Mouse (Mus musculus) myocyte (in vitro differentiated cells): Measurements from ENCODE around the gene Srcap. TPM values are rescaled to one million over a fixed set of nuclear protein-coding genes. Genes with fewer than 3 reads are reported as not detected.

Experiments used
- H3K27me3 ChIP-seq: one replicate; pipeline ENCODE4 v1.6.1; 2011; ENCODE audit not compliant: control insufficient read depth, insufficient read depth, insufficient read length
- H3K36me3 ChIP-seq: one replicate; pipeline ENCODE4 v1.6.1; 2011; ENCODE audit not compliant: control insufficient read depth, insufficient read depth
- H3K4me2 ChIP-seq: one replicate; pipeline ENCODE4 v1.6.1; 2011; ENCODE audit warnings: low read depth, control low read depth
- H3K4me3 ChIP-seq: one replicate; pipeline ENCODE4 v1.5.1; 2011; ENCODE audit warnings: mild to moderate bottlenecking, control low read depth, moderate library complexity
- H3K79me2 ChIP-seq: one replicate; pipeline ENCODE4 v1.6.1; 2011; ENCODE audit not compliant: control insufficient read depth, insufficient read depth
- H3ac ChIP-seq: one replicate; pipeline ENCODE4 v1.6.1; 2011; ENCODE audit not compliant: control insufficient read depth, insufficient read length
- CEBPB ChIP-seq: IDR thresholded peaks from 2 replicates; pipeline ENCODE4 v1.6.1; 2011; ENCODE audit warnings: mild to moderate bottlenecking, moderate library complexity; ENCODE audit not compliant: poor library complexity, insufficient read depth, severe bottlenecking
- E2F4 ChIP-seq: IDR thresholded peaks from one replicate; pipeline ENCODE4 v1.6.1; 2011; ENCODE audit warnings: mild to moderate bottlenecking, control low read depth, moderate library complexity; ENCODE audit not compliant: insufficient read depth
- MAX ChIP-seq: IDR thresholded peaks from one replicate; pipeline ENCODE4 v1.6.1; 2011; ENCODE audit warnings: low read depth, mild to moderate bottlenecking, control low read depth
- MYOD1 ChIP-seq, 3 experiments: IDR thresholded peaks; one replicate each; pipeline ENCODE4 v1.6.1; 2011; ENCODE audit warnings: control low read depth in 2 of 3, low read depth in 2 of 3, mild to moderate bottlenecking in 2 of 3, moderate library complexity in 1 of 3; ENCODE audit not compliant: insufficient read length in 2 of 3, control insufficient read depth in 1 of 3
- MYOG ChIP-seq, 3 experiments: IDR thresholded peaks; one replicate each; pipeline ENCODE4 v1.6.1; 2011; ENCODE audit warnings: control low read depth in 2 of 3, low read depth in 2 of 3, mild to moderate bottlenecking in 2 of 3; ENCODE audit not compliant: insufficient read length in 2 of 3, control insufficient read depth in 1 of 3, insufficient read depth in 1 of 3
- POLR2A ChIP-seq: IDR thresholded peaks from one replicate; pipeline ENCODE4 v1.6.1; 2011; ENCODE audit warnings: low read depth, mild to moderate bottlenecking, control low read depth, moderate library complexity; ENCODE audit not compliant: insufficient read length
- POLR2AphosphoS2 ChIP-seq: IDR thresholded peaks from one replicate; pipeline ENCODE4 v1.6.1; 2011; ENCODE audit warnings: low read depth, control low read depth; ENCODE audit not compliant: insufficient read length
- REST ChIP-seq: IDR thresholded peaks from one replicate; pipeline ENCODE4 v1.6.1; 2011; ENCODE audit warnings: mild to moderate bottlenecking, control low read depth, moderate library complexity; ENCODE audit not compliant: insufficient read depth, insufficient read length
- SRF ChIP-seq: IDR thresholded peaks from one replicate; pipeline ENCODE4 v1.6.1; 2011; ENCODE audit warnings: low read depth; ENCODE audit not compliant: control insufficient read depth, insufficient read length
- TCF12 ChIP-seq: IDR thresholded peaks from one replicate; pipeline ENCODE4 v1.6.1; 2011; ENCODE audit warnings: mild to moderate bottlenecking, control low read depth; ENCODE audit not compliant: poor library complexity, insufficient read depth, severe bottlenecking
- TCF3 ChIP-seq: IDR thresholded peaks from one replicate; pipeline ENCODE4 v1.6.1; 2011; ENCODE audit warnings: low read depth, control low read depth; ENCODE audit not compliant: insufficient read length
- USF1 ChIP-seq: IDR thresholded peaks from one replicate; pipeline ENCODE4 v1.6.1; 2011; ENCODE audit warnings: low read depth, mild to moderate bottlenecking, control low read depth, moderate library complexity
- polyA plus RNA-seq: library from polyadenylated mRNA; unstranded; fragments of >200 nt; fragmentation: generic; extraction: Trizol; gene quantifications from one replicate; pipeline ENCODE4 v1.2.1, GENCODE M21; 2012; ENCODE audit warnings: missing spikeins

The Srcap gene
- polyA plus RNA-seq, 1 experiment = 18.1 TPM

DNA sequence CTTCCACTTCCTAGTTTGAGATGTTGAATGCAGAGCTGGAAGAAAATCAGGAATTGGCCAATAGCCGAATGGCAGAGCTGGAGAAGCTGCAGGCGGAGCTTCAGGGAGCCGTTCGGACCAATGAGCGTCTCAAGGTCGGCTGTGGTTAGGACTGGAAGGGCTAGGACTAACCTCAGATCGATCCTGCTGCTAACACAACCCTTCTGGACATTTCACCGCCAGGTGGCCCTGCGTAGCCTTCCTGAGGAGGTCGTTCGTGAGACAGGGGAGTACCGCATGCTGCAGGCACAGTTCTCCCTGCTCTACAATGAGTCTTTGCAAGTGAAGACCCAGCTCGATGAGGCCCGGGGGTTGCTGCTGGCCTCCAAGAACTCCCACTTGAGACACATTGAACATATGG, 80.8 kb downstream of the Srcap start:
- TF ChIP-seq TCF12 = no peak
- TF ChIP-seq MAX = no peak
- no peak for TF ChIP-seq SRF
- TF ChIP-seq USF1 = no peak
- no peak for TF ChIP-seq MYOG (IDR thresholded peaks at IDR 0.05; ENCODE audit: control insufficient read depth in 1 of 3, insufficient read depth in 1 of 3, insufficient read length in 2 of 3, low read depth in 2 of 3)
- TF ChIP-seq POLR2A = no peak
- no peak for TF ChIP-seq CEBPB
- TF ChIP-seq MYOD1 (IDR thresholded peaks at IDR 0.05; ENCODE audit: control insufficient read depth in 1 of 3, insufficient read length in 2 of 3, low read depth in 2 of 3) = no peak
- TF ChIP-seq TCF3 = no peak
- TF ChIP-seq E2F4 = no peak
- TF ChIP-seq REST = no peak
- no peak for TF ChIP-seq POLR2AphosphoS2
- no peak overlapping the region for H3ac ChIP-seq

DNA sequence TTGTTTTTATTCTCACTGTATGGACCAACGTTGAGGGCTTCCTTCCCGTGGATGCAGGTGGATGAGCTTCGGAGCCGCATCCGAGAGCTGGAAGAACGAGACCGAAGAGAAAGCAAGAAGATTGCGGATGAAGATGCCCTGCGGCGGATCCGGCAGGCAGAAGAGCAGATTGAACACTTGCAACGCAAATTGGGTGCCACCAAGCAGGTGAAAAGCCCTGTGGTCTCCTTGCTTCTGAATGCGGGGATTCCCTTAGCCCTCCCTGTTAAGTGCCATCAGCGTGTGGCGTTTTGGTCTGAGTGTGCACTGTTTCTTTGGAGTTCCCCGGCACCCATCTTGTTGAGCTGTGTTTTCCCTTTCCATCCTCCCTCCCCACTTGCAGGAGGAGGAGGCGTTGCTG, 85.0 kb downstream of the Srcap start:
- Histone ChIP-seq H3K4me3 (no peak overlapping the region), H3ac (no peak overlapping the region), H3K27me3 (no peaks in the 10 kb centered on the region), H3K36me3 (peaks cover 38% of the 10 kb centered on the region), H3K4me2 (no peak overlapping the region), H3K79me2 (no peaks in the 10 kb centered on the region)
- TF ChIP-seq TCF12 = no peak
- no peak for TF ChIP-seq MAX
- TF ChIP-seq POLR2AphosphoS2 = no peak
- TF ChIP-seq E2F4 = no peak
- no peak for TF ChIP-seq TCF3
- no peak for TF ChIP-seq USF1
- no peak for TF ChIP-seq POLR2A
- no peak for TF ChIP-seq SRF
- TF ChIP-seq REST = no peak
- no peak for TF ChIP-seq CEBPB
- TF ChIP-seq MYOG (IDR thresholded peaks at IDR 0.05; ENCODE audit: control insufficient read depth in 1 of 3, insufficient read depth in 1 of 3, insufficient read length in 2 of 3, low read depth in 2 of 3) = no peak
- no peak for TF ChIP-seq MYOD1 (IDR thresholded peaks at IDR 0.05; ENCODE audit: control insufficient read depth in 1 of 3, insufficient read length in 2 of 3, low read depth in 2 of 3)

More for the DNA sequence above, 80.8 kb downstream of the Srcap start:
- no peaks in the 10 kb centered on the region for H3K27me3 ChIP-seq
- peaks cover 14% of the 10 kb centered on the region for H3K79me2 ChIP-seq
- H3K4me3 ChIP-seq = no peak overlapping the region
- H3K36me3 ChIP-seq = peaks cover 27% of the 10 kb centered on the region
- no peak overlapping the region for H3K4me2 ChIP-seq

DNA sequence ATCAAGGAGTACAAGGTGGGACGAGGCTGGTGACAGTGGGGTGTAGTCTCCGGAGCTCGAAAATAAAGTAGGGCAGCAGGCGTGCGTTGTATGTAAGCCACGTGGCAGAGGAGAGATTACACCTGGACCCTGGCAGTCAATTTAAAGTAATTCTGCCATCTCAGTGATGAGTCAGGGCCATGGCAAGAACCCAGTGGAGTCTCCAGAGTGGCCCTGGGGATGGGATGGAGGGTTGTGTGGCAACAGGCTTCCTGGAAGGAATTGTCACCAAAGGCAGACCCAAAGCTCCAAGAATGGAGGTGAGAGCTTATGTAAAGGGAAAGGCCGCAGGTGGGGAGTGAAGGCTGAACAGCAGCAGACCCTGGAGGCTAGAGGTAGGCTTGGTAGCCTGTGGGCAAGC, 88.8 kb downstream of the Srcap start:
- H3ac ChIP-seq = no peak overlapping the region
- TF ChIP-seq SRF (no peak), MYOD1 (IDR thresholded peaks at IDR 0.05; ENCODE audit: control insufficient read depth in 1 of 3, insufficient read length in 2 of 3, low read depth in 2 of 3) (no peak), MYOG (IDR thresholded peaks at IDR 0.05; ENCODE audit: control insufficient read depth in 1 of 3, insufficient read depth in 1 of 3, insufficient read length in 2 of 3, low read depth in 2 of 3) (no peak), POLR2AphosphoS2 (no peak), E2F4 (no peak), MAX (no peak), CEBPB (no peak), POLR2A (no peak), USF1 (no peak), TCF3 (no peak), REST (no peak), TCF12 (no peak)
- no peaks in the 10 kb centered on the region for H3K79me2 ChIP-seq
- H3K4me3 ChIP-seq = no peak overlapping the region
- peaks cover 25% of the 10 kb centered on the region for H3K36me3 ChIP-seq
- H3K27me3 ChIP-seq = no peaks in the 10 kb centered on the region
- no peak overlapping the region for H3K4me2 ChIP-seq

DNA sequence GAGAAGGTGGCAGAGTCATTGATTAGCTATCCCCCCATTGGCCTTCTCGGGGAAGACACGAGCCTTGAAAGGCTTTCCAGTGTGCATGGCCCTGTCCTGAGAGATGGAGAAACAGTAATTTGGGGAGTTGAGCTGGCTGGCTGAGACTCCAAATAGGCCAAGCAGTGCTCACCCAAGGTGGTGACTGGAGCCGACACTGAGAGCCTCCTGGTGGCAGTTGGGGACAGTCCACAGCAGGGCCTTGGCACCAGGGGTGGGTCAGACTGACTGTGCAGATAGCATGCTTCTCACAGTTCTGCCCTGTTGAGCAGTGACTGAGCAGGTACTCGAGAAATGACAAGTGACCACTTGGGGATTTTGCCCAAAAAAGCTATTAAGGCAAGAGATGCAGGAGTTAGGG, 90.0 kb downstream of the Srcap start:
- H3K36me3 ChIP-seq = peaks cover 19% of the 10 kb centered on the region
- TF ChIP-seq REST (no peak), POLR2AphosphoS2 (no peak), TCF3 (no peak), SRF (no peak), TCF12 (no peak), USF1 (no peak), E2F4 (no peak), MYOD1 (IDR thresholded peaks at IDR 0.05; ENCODE audit: control insufficient read depth in 1 of 3, insufficient read length in 2 of 3, low read depth in 2 of 3) (no peak), MYOG (IDR thresholded peaks at IDR 0.05; ENCODE audit: control insufficient read depth in 1 of 3, insufficient read depth in 1 of 3, insufficient read length in 2 of 3, low read depth in 2 of 3) (no peak), CEBPB (no peak), POLR2A (no peak), MAX (no peak)
- no peak overlapping the region for H3ac ChIP-seq
- H3K79me2 ChIP-seq = no peaks in the 10 kb centered on the region
- H3K4me3 ChIP-seq = no peak overlapping the region
- no peaks in the 10 kb centered on the region for H3K27me3 ChIP-seq
- no peak overlapping the region for H3K4me2 ChIP-seq
